Mouse (Mus musculus): ENCODE results near the gene Psmb9. TPM values are rescaled to one million over a fixed set of nuclear protein-coding genes. Genes with fewer than 3 reads are reported as not detected.
"Not testable (repeated sequence)": the region's sequence is repeated elsewhere in the genome, so short reads cannot be mapped to it uniquely, and the experiment has no call there.

The Psmb9 gene
- polyA plus RNA-seq, 1 experiment from 2014 or later: 3.8 TPM

GRCm38 (mm10) chr17:34144960-34145371 lies 42.6 kb downstream of the Psmb9 start:
- H3K27me3 ChIP-seq: peaks cover 20% of the 10 kb centered on the region
- H3K4me1 ChIP-seq: peaks cover 14% of the 10 kb centered on the region
- 74% methylated on average over 3 of the region's 3 CpGs for WGBS
- H3K4me2 ChIP-seq: no peak overlapping the region
- H3K27ac ChIP-seq: no peak overlapping the region
- no peaks in the 10 kb centered on the region for H3K36me3 ChIP-seq
- no peak for ATAC-seq (ENCODE audit: insufficient number of reproducible peaks, insufficient read depth, low FRiP score, low TSS enrichment, low read depth)
- no peak overlapping the region for H3K4me3 ChIP-seq
- no peaks in the 10 kb centered on the region for H3K9me3 ChIP-seq
- no peak overlapping the region for H3K9ac ChIP-seq

- peaks cover 22% of the 10 kb centered on the region for H3K4me1 ChIP-seq
- not testable (repeated sequence) for H3K27ac ChIP-seq; H3K9ac ChIP-seq; H3K9me3 ChIP-seq; H3K4me2 ChIP-seq; H3K4me3 ChIP-seq; ATAC-seq (ENCODE audit: insufficient number of reproducible peaks, insufficient read depth, low FRiP score, low TSS enrichment, low read depth); H3K36me3 ChIP-seq
- WGBS: 84% methylated on average over 4 of the region's 4 CpGs
- H3K27me3 ChIP-seq: peaks cover 28% of the 10 kb centered on the region
Observed at GRCm38 (mm10) chr17:34144221-34144620, 43.3 kb downstream of the Psmb9 start.

- 68% methylated on average over 5 of the region's 5 CpGs for WGBS
- Histone ChIP-seq H3K4me3 (no peak overlapping the region), H3K4me1 (peaks cover 24% of the 10 kb centered on the region), H3K9ac (no peak overlapping the region), H3K27me3 (peaks cover 35% of the 10 kb centered on the region), H3K36me3 (no peaks in the 10 kb centered on the region), H3K27ac (no peak overlapping the region), H3K4me2 (no peak overlapping the region), H3K9me3 (no peaks in the 10 kb centered on the region)
- no peak for ATAC-seq (ENCODE audit: insufficient number of reproducible peaks, insufficient read depth, low FRiP score, low TSS enrichment, low read depth)
Observed at GRCm38 (mm10) chr17:34143461-34143860, 44.1 kb downstream of the Psmb9 start.

DNA sequence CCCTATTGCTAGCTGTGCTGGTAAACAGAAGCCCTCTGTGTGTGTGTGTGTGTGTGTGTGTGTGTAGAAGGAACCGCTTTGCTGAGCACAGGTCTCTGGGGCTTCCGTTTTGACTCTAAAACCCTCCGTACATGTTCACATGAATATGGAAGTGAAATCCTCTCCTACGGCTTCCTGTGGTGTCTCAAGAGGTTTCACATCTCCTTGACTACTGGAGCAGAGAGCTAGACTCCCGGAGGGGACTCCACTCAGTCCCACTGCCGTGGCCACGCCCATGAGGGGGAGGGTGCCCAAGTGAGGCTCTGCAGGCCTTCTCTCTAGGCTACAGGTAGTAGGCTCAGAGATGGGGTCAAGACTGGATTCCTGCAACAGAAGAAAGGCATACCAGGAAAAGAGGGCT lies 44.5 kb downstream of the Psmb9 start, which contains the start of gene H2-DMb2:
Gene H2-DMb2, plus strand, starts transcription at position 275 of the 400 bp plus-strand sequence.
- 0 out of 2 replicates have a peak within 1 kb of the TSS, but pooled peaks have one; percentile 28 for H3K27ac ChIP-seq
- ATAC-seq (ENCODE audit: insufficient number of reproducible peaks, insufficient read depth, low FRiP score, low TSS enrichment, low read depth): no peak
- WGBS: 21% methylated on average over 7 of the region's 7 CpGs

GRCm38 (mm10) chr17:34142456-34143010 lies 45.0 kb downstream of the Psmb9 start:
- Histone ChIP-seq H3K27ac (0 out of 2 replicates have a peak overlapping the region, but pooled peaks have one; percentile 28), H3K4me2 (no peak overlapping the region), H3K4me1 (peaks cover 24% of the 10 kb centered on the region), H3K27me3 (peaks cover 44% of the 10 kb centered on the region), H3K9me3 (no peaks in the 10 kb centered on the region), H3K4me3 (no peak overlapping the region), H3K36me3 (no peaks in the 10 kb centered on the region), H3K9ac (no peak overlapping the region)
- 41% methylated on average over 7 of the region's 7 CpGs for WGBS
- no peak for ATAC-seq (ENCODE audit: insufficient number of reproducible peaks, insufficient read depth, low FRiP score, low TSS enrichment, low read depth)

More for the DNA sequence above, 44.5 kb downstream of the Psmb9 start, which contains the start of gene H2-DMb2:
- Histone ChIP-seq H3K36me3 (no peaks in the 10 kb centered on the region), H3K27me3 (peaks cover 39% of the 10 kb centered on the region), H3K4me3 (no peak within 1 kb of the TSS), H3K4me2 (no peak within 1 kb of the TSS), H3K4me1 (peaks cover 24% of the 10 kb centered on the region), H3K9me3 (no peaks in the 10 kb centered on the region), H3K9ac (0 out of 2 replicates have a peak within 1 kb of the TSS, but pooled peaks have one; percentile 6)

DNA sequence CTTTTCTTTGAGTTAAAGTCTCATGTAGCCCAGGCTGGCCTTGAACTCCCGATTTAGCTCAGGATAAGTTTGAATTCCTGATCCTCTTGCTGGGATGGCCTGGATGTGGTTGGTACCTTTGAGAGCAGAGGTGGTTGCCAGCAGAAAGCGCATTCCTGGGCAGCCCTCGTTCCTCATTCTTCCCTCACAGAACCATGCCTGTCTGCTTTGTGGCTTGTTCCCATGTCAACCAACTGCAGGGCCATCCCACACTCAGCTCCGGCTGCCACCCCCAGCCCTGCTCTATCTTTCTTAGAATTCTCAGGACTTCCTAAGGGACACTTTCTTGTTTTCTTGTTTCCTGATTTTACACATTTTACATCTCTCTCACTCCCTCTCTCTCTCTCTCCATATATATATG lies 46.1 kb downstream of the Psmb9 start:
- Histone ChIP-seq H3K4me3 (no peak overlapping the region), H3K9me3 (no peaks in the 10 kb centered on the region), H3K27ac (no peak overlapping the region), H3K4me2 (no peak overlapping the region), H3K36me3 (no peaks in the 10 kb centered on the region), H3K4me1 (peaks cover 24% of the 10 kb centered on the region), H3K9ac (no peak overlapping the region), H3K27me3 (peaks cover 54% of the 10 kb centered on the region)
- ATAC-seq (ENCODE audit: insufficient number of reproducible peaks, insufficient read depth, low FRiP score, low TSS enrichment, low read depth): no peak
- 61% methylated on average over 4 of the region's 4 CpGs for WGBS

- no peaks in the 10 kb centered on the region for H3K36me3 ChIP-seq
- H3K27ac ChIP-seq: no peak overlapping the region
- H3K4me3 ChIP-seq: no peak overlapping the region
- H3K4me2 ChIP-seq: peak overlapping the region; percentile 66
- WGBS: 12% methylated on average over 5 of the region's 5 CpGs
- no peak for ATAC-seq (ENCODE audit: insufficient number of reproducible peaks, insufficient read depth, low FRiP score, low TSS enrichment, low read depth)
- no peaks in the 10 kb centered on the region for H3K9me3 ChIP-seq
- H3K9ac ChIP-seq: peak overlapping the region; percentile 61; the same call in 1 of the 2 replicates
- H3K27me3 ChIP-seq: peaks cover 56% of the 10 kb centered on the region
- H3K4me1 ChIP-seq: peaks cover 29% of the 10 kb centered on the region
Observed at GRCm38 (mm10) chr17:34140240-34140639, 47.3 kb downstream of the Psmb9 start.

DNA sequence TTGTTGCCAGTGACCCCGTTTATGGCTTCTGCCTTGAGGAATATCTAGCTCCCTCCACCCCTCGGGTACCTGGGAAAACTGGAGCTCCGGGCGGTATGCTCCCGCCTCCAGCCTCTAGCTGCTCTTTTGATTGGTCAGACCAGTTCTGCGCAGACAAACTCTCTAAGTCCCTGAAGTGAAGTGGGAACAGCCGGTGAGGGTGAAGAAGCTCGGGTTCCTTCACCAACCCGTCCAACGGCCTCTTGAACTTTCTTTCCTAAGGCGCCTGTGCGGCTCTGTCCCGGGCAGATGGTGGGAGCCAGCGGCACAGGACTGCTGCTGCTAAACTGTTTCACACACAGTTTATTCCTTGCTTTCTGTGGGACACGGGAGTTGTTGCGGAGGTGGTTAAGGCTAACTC lies 48.1 kb downstream of the Psmb9 start:
- H3K27me3 ChIP-seq: peaks cover 56% of the 10 kb centered on the region
- H3K4me1 ChIP-seq: peaks cover 29% of the 10 kb centered on the region
- peak overlapping the region; percentile 61 for H3K9ac ChIP-seq
- no peak overlapping the region for H3K27ac ChIP-seq
- no peaks in the 10 kb centered on the region for H3K9me3 ChIP-seq
- no peak for ATAC-seq (ENCODE audit: insufficient number of reproducible peaks, insufficient read depth, low FRiP score, low TSS enrichment, low read depth)
- H3K4me3 ChIP-seq: peak overlapping the region; percentile 41
- H3K36me3 ChIP-seq: no peaks in the 10 kb centered on the region
- WGBS: 1% methylated on average over 16 of the region's 16 CpGs
- H3K4me2 ChIP-seq: peak overlapping the region; percentile 66

GRCm38 (mm10) chr17:34138655-34139054 lies 48.9 kb downstream of the Psmb9 start:
- H3K9me3 ChIP-seq: no peaks in the 10 kb centered on the region
- no peak overlapping the region for H3K4me2 ChIP-seq
- H3K27ac ChIP-seq: no peak overlapping the region
- H3K4me1 ChIP-seq: peaks cover 29% of the 10 kb centered on the region
- no peak overlapping the region for H3K4me3 ChIP-seq
- no peak overlapping the region; the same call in 1 of the 2 replicates for H3K9ac ChIP-seq
- no peaks in the 10 kb centered on the region for H3K36me3 ChIP-seq
- no peak for ATAC-seq (ENCODE audit: insufficient number of reproducible peaks, insufficient read depth, low FRiP score, low TSS enrichment, low read depth)
- WGBS: 77% methylated on average over 7 of the region's 7 CpGs
- H3K27me3 ChIP-seq: peaks cover 56% of the 10 kb centered on the region

DNA sequence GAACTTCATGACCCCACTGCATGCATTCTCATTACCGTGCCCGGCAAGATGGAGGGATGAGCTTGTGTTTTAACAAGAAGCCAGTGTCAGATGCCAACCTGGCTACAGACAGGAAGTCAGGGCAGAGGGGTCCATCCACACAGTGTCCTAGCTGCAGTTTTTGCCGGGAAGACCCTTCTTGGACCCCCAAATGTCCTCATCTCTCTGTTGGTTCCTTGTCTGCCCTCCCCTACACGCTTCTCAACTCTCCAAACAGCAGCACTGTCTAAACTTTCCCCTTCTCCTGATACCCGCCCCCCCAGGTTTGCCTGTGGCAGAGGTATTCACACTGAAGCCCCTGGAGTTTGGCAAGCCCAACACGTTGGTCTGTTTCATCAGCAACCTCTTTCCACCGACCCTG lies 50.0 kb downstream of the Psmb9 start:
- Histone ChIP-seq H3K36me3 (no peaks in the 10 kb centered on the region), H3K4me1 (peaks cover 23% of the 10 kb centered on the region), H3K4me3 (no peak overlapping the region), H3K27ac (no peak overlapping the region), H3K4me2 (no peak overlapping the region), H3K9ac (no peak overlapping the region), H3K27me3 (peaks cover 56% of the 10 kb centered on the region), H3K9me3 (no peaks in the 10 kb centered on the region)
- ATAC-seq (ENCODE audit: insufficient number of reproducible peaks, insufficient read depth, low FRiP score, low TSS enrichment, low read depth): no peak
- WGBS: 71% methylated on average over 7 of the region's 7 CpGs

GRCm38 (mm10) chr17:34135297-34136224 lies 52.0 kb downstream of the Psmb9 start:
- 6% methylated on average over 31 of the region's 31 CpGs for WGBS
- Histone ChIP-seq H3K36me3 (no peaks in the 10 kb centered on the region), H3K4me3 (peak overlapping the region; percentile 45), H3K4me2 (peak overlapping the region; percentile 75), H3K9ac (peak overlapping the region; percentile 54), H3K27ac (no peak overlapping the region), H3K9me3 (no peaks in the 10 kb centered on the region), H3K27me3 (peaks cover 42% of the 10 kb centered on the region), H3K4me1 (peaks cover 19% of the 10 kb centered on the region)
- peak; percentile 96 for ATAC-seq (ENCODE audit: insufficient number of reproducible peaks, insufficient read depth, low FRiP score, low TSS enrichment, low read depth)

Data from embryonic facial prominence, embryonic 13.5 days (tissue).